Mouse (Mus musculus) embryonic fibroblast, embryonic 13.5 days (primary cell): ENCODE results near the gene Nubpl.

Source experiments
- CTCF ChIP-seq: IDR thresholded peaks from 2 replicates; pipeline ENCODE4 v1.5.1; 2011; ENCODE audit warnings: mild to moderate bottlenecking, control low read depth, low read length, moderate library complexity, borderline replicate concordance; ENCODE audit not compliant: insufficient read depth
- POLR2A ChIP-seq: IDR thresholded peaks from 2 replicates; pipeline ENCODE4 v1.6.1; 2011; ENCODE audit warnings: low read depth, mild to moderate bottlenecking, control low read depth, low read length, moderate library complexity

DNA sequence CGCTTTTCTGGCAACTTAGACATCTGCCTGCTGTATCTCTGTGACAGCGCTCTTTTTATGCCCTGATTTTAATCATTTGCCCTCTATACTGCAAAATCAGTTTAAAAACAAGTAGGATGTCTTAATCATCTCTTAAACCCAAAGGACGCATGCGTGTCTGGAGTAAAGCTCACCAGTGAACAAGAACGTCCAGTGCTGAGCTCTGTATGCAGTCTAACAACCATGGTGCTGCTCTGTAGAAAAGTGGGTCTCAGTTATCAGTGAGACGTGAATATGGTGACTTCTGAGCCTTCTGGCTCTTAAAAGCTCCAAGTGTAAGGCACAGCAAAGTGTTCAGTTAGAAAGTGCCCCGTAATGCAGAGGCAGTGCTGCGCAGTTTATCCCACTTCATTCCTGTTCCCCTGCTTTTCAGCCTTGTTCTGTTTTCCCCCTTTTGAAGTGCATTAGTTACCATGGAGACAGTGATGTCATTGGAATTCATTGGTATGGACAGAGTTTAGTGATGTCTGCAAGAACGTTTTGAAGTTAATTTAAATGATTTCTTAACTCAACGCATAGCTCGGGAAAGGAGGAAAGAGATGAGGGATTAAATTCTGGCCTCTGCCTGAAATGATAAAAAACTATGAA is 191.5 kb downstream of the Nubpl start:
- TF ChIP-seq CTCF (no peak), POLR2A (no peak)
